10 mouse cellular contexts compared by ENCODE assay signal in the genomic region with DNA sequence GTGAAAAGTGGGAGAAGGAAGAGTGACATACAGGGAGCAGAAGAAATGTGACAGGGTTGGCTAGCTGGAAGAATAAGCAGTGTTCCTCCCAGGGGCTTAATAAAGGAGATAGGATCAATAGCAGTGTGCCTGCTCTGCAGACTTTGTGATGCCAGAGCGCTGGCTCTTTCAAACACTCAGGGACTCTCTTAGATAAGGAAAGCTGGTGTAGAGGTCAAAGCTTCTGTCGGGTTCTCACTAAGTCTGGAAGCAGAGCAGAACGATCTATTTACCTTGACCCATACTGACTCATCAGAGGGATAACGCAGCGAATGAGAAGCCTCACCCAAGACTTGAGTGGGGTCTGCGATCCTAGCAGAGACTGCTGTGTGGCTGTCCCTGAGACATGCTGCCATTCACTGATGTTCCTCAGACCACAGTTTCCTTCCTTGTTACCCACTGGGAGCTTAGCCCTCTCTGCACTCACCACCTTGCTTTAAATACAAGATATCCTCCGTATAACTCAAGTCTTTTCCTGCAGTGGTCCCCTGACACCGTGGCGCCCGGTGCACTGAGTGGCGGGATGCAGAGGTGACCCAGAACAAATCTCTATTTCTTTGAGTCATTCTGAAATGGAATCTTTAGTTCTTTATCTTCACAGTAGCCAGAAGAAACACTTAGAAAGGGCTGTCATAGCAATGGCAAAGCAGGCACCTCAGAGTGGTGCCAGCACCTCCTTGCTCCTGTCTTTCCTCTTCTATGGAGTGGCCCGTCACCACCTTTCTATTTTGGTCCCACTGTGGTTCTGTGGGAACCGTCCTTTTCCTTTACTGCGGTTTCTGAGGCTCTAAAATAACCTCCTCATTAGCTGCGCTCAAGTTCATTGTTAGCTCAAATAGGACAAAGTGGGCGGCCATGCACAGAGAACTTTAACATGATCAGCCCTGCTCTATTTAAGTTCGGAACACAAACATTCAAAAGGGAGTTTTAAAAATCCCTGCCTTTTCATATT.
DNase-seq lines count a peak whose midpoint lies in the region; ATAC-seq lines count a peak whose summit lies in the region.
"Had no signal": no experiment of that assay in that cellular context is flagged by ENCODE, and none has a peak within 500 bp of the region (broad histone marks: within the 10 kb centered on the region; RNA-seq: fewer than 3 reads in every experiment).

No protein-coding gene starts in this region.

- H3K4me1 ChIP-seq in heart, embryonic 12.5 days (replicated peaks), result peaks cover 33% of the 10 kb centered on the region
- H3K4me1 ChIP-seq: stomach, embryonic 15.5 days had no signal

- H3K9ac ChIP-seq in heart, embryonic 12.5 days, result 0 out of 2 replicates have a peak overlapping the region, but pooled peaks have one; percentile 41
- H3K9ac ChIP-seq: stomach, embryonic 15.5 days had no signal

- 0 out of 2 replicates have a peak, but pooled peaks have one; percentile 27 for ATAC-seq in frontal cortex, adult (ENCODE audit: low TSS enrichment)
- peak; percentile 80 for ATAC-seq in heart, embryonic 12.5 days (ENCODE audit: insufficient number of reproducible peaks, low FRiP score)
- ATAC-seq in monocyte, adult 5-6 weeks (replicated peaks; ENCODE audit: insufficient number of reproducible peaks, low FRiP score, low TSS enrichment, poor library complexity, severe bottlenecking), result no peak
- ATAC-seq in inflammation-experienced regulatory T-cells, adult 6 months, result no peak
- ATAC-seq: activated CD4-positive, CD25-positive, alpha-beta regulatory T cell, adult 4 months had no signal

- H3K4me2 ChIP-seq in heart, embryonic 12.5 days, result peak overlapping the region; percentile 65
- H3K4me2 ChIP-seq: stomach, embryonic 15.5 days had no signal

- H3K4me3 ChIP-seq in heart, embryonic 12.5 days, result peak overlapping the region; percentile 25
- H3K4me3 ChIP-seq: stomach, embryonic 15.5 days had no signal

- H3K27ac ChIP-seq in heart, embryonic 12.5 days (ENCODE audit: poor library complexity, severe bottlenecking), result peak overlapping the region; percentile 91
- H3K27ac ChIP-seq: stomach, embryonic 15.5 days had no signal

- DNase-seq in frontal cortex, postnatal 14 days (ENCODE audit: low spot score in 2 of 2), result no peak
- DNase-seq in adrenal gland, postnatal 14 days, result peak; percentile 27
- DNase-seq in mesoderm, embryonic 11.5 days (ENCODE audit: low read depth, low spot score), result peak; percentile 20
- DNase-seq in urinary bladder, postnatal 10 days (ENCODE audit: low spot score), result no peak

- 21% methylated on average over 17 of the region's 17 CpGs for WGBS in heart, embryonic 12.5 days

- H3K9me3 ChIP-seq in heart, embryonic 12.5 days (replicated peaks), result peaks cover 3% of the 10 kb centered on the region; the same call in 1 of the 2 replicates
- H3K9me3 ChIP-seq: stomach, embryonic 15.5 days had no signal

- no peaks in the 10 kb centered on the region for H3K36me3 ChIP-seq in heart, embryonic 12.5 days
- H3K36me3 ChIP-seq: stomach, embryonic 15.5 days had no signal

- H3K27me3 ChIP-seq in heart, embryonic 12.5 days (replicated peaks), result no peaks in the 10 kb centered on the region
- H3K27me3 ChIP-seq: stomach, embryonic 15.5 days had no signal

Comparison
In these comparisons a context has a peak if more than half of its experiments do, and no peak if none do; other contexts are left out.
1. ATAC-seq: peak in frontal cortex, adult (single experiment) and heart, embryonic 12.5 days (single experiment); none in monocyte, adult 5-6 weeks (single experiment) and inflammation-experienced regulatory T-cells, adult 6 months (single experiment).
2. DNase-seq: peak in adrenal gland, postnatal 14 days (single experiment) and mesoderm, embryonic 11.5 days (single experiment); none in frontal cortex, postnatal 14 days (0 of 2) and urinary bladder, postnatal 10 days (single experiment).